Mouse (Mus musculus) MEL (cell line): Measurements from ENCODE around the gene Polr2i. TPM values are rescaled to one million over a fixed set of nuclear protein-coding genes. Genes with fewer than 3 reads are reported as not detected.
A peak's percentile ranks its signal among the peaks of the same experiment; 100 is the strongest.

Source experiments
- DNase-seq: peaks from one replicate; pipeline ENCODE4 v3.0.0; 2011; ENCODE audit warnings: low read depth, low spot score
- H3K27ac ChIP-seq: 2 replicates; pipeline ENCODE4 v1.5.1; 2012; ENCODE audit warnings: low read depth, mild to moderate bottlenecking, control low read depth, low read length, moderate library complexity; ENCODE audit not compliant: control insufficient read depth
- H3K27me3 ChIP-seq, 2 experiments: fragments of 150-350 bp in 1 of 2; sonication (generic) in 1 of 2; 2 replicates each; pipeline ENCODE4 v1.6.1; 2012; ENCODE audit warnings: low read length in 2 of 2, mild to moderate bottlenecking in 2 of 2, improper control_type of control experiment in 1 of 2, moderate library complexity in 1 of 2; ENCODE audit not compliant: insufficient read depth in 2 of 2, control insufficient read depth in 1 of 2
- H3K36me3 ChIP-seq, 2 experiments: 2 replicates each; pipeline ENCODE4 v1.6.1; 2012 to 2014; ENCODE audit warnings: low read length in 2 of 2, improper control_type of control experiment in 1 of 2, inconsistent platforms in 1 of 2, mild to moderate bottlenecking in 1 of 2; ENCODE audit not compliant: insufficient read depth in 2 of 2, control insufficient read depth in 1 of 2
- H3K4me1 ChIP-seq, 2 experiments: fragments of 150-350 bp in 1 of 2; sonication (generic) in 1 of 2; 2 replicates each; pipeline ENCODE4 v1.6.1; 2012; ENCODE audit warnings: low read length in 2 of 2, improper control_type of control experiment in 1 of 2, mild to moderate bottlenecking in 1 of 2; ENCODE audit not compliant: insufficient read depth in 2 of 2, control insufficient read depth in 1 of 2
- H3K4me3 ChIP-seq, 2 experiments: fragments of 150-350 bp in 1 of 2; sonication (generic) in 1 of 2; 2 replicates each; pipeline ENCODE4 v1.5.1; 2012; ENCODE audit warnings: low read depth in 2 of 2, low read length in 2 of 2, mild to moderate bottlenecking in 2 of 2, moderate library complexity in 2 of 2, control low read depth in 1 of 2, improper control_type of control experiment in 1 of 2; ENCODE audit not compliant: control insufficient read depth in 1 of 2, insufficient read depth in 1 of 2
- H3K79me2 ChIP-seq: 2 replicates; pipeline ENCODE4 v1.6.1; 2012; ENCODE audit warnings: mild to moderate bottlenecking, low read length, moderate library complexity; ENCODE audit not compliant: control insufficient read depth, poor library complexity, insufficient read depth
- H3K9ac ChIP-seq: 2 replicates; pipeline ENCODE4 v1.6.1; 2012; ENCODE audit warnings: low read depth, mild to moderate bottlenecking, control low read depth, low read length, moderate library complexity; ENCODE audit not compliant: control insufficient read depth, poor library complexity, severe bottlenecking
- H3K9me3 ChIP-seq: fragments of 150-350 bp; sonication (generic); replicated peaks from 2 replicates; pipeline ENCODE4 v1.6.1; 2012; ENCODE audit warnings: mild to moderate bottlenecking, low read length, improper control_type of control experiment, moderate library complexity; ENCODE audit not compliant: insufficient read depth
- BHLHE40 ChIP-seq: IDR thresholded peaks from 2 replicates; pipeline ENCODE4 v1.6.1; 2012; ENCODE audit warnings: low read depth, mild to moderate bottlenecking, inconsistent platforms, low read length, improper control_type of control experiment, borderline replicate concordance
- CHD1 ChIP-seq: IDR thresholded peaks from 2 replicates; pipeline ENCODE4 v1.6.1; 2012; ENCODE audit warnings: low read depth, mild to moderate bottlenecking, inconsistent platforms, low read length, improper control_type of control experiment
- CTCF ChIP-seq, 3 experiments: IDR thresholded peaks in 2 of 3; conservative IDR thresholded peaks in 1 of 3; 2 replicates each; pipeline ENCODE4 v1.5.1; 2011 to 2012; ENCODE audit warnings: low read length in 3 of 3, low read depth in 2 of 3, mild to moderate bottlenecking in 2 of 3, improper control_type of control experiment in 1 of 3, inconsistent platforms in 1 of 3, mixed read lengths in 1 of 3, moderate library complexity in 1 of 3; ENCODE audit not compliant: control insufficient read depth in 1 of 3, insufficient read depth in 1 of 3, poor library complexity in 1 of 3, severe bottlenecking in 1 of 3
- GABPA ChIP-seq: IDR thresholded peaks from 2 replicates; pipeline ENCODE4 v1.6.1; 2012; ENCODE audit warnings: low read depth, mild to moderate bottlenecking, inconsistent platforms, low read length, improper control_type of control experiment, moderate library complexity
- HCFC1 ChIP-seq: IDR thresholded peaks from 2 replicates; pipeline ENCODE4 v1.6.1; 2012; ENCODE audit warnings: low read depth, mild to moderate bottlenecking, inconsistent platforms, low read length, improper control_type of control experiment, moderate library complexity
- KAT2A ChIP-seq: conservative IDR thresholded peaks from 2 replicates; pipeline ENCODE4 v1.6.1; 2012; ENCODE audit warnings: low read depth, low read length, improper control_type of control experiment, inconsistent platforms
- MAFK ChIP-seq: IDR thresholded peaks from 2 replicates; pipeline ENCODE4 v1.6.1; 2011; ENCODE audit warnings: low read depth, mild to moderate bottlenecking, low read length, improper control_type of control experiment, borderline replicate concordance
- MEF2A ChIP-seq: IDR thresholded peaks from 2 replicates; pipeline ENCODE4 v1.6.1; 2014; ENCODE audit warnings: low read depth, mild to moderate bottlenecking, inconsistent platforms, low read length, improper control_type of control experiment; ENCODE audit not compliant: poor library complexity, insufficient replicate concordance, severe bottlenecking; ENCODE audit errors: extremely low read depth
- MYC ChIP-seq: IDR thresholded peaks from 2 replicates; pipeline ENCODE4 v1.6.1; 2011; ENCODE audit warnings: low read depth, mild to moderate bottlenecking, low read length, improper control_type of control experiment, moderate library complexity
- NELFE ChIP-seq: IDR thresholded peaks from 2 replicates; pipeline ENCODE4 v1.6.1; 2011; ENCODE audit warnings: low read depth, low read length, improper control_type of control experiment
- NRF1 ChIP-seq: IDR thresholded peaks from 2 replicates; pipeline ENCODE4 v1.6.1; 2014; ENCODE audit warnings: low read depth, mild to moderate bottlenecking, inconsistent platforms, low read length, improper control_type of control experiment, moderate library complexity; ENCODE audit not compliant: poor library complexity, insufficient read depth, severe bottlenecking
- POLR2A ChIP-seq, 2 experiments: IDR thresholded peaks; 2 replicates each; pipeline ENCODE4 v1.6.1; 2011 to 2012; ENCODE audit warnings: low read length in 2 of 2, mild to moderate bottlenecking in 2 of 2, control low read depth in 1 of 2, improper control_type of control experiment in 1 of 2, low read depth in 1 of 2, moderate library complexity in 1 of 2; ENCODE audit not compliant: control insufficient read depth in 1 of 2, insufficient read depth in 1 of 2, poor library complexity in 1 of 2
- POLR2AphosphoS2 ChIP-seq: IDR thresholded peaks from 2 replicates; pipeline ENCODE4 v1.6.1; 2011; ENCODE audit warnings: low read length, improper control_type of control experiment
- POLR2AphosphoS5 ChIP-seq: IDR thresholded peaks from 2 replicates; pipeline ENCODE4 v1.6.1; 2012; ENCODE audit warnings: low read depth, borderline replicate concordance, mild to moderate bottlenecking, inconsistent platforms, low read length, moderate library complexity, mixed read lengths
- RCOR1 ChIP-seq: IDR thresholded peaks from 2 replicates; pipeline ENCODE4 v1.6.1; 2012; ENCODE audit warnings: low read depth, mild to moderate bottlenecking, inconsistent platforms, low read length, improper control_type of control experiment
- SMC3 ChIP-seq: IDR thresholded peaks from 2 replicates; pipeline ENCODE4 v1.6.1; 2011; ENCODE audit warnings: low read depth, low read length, improper control_type of control experiment
- TBP ChIP-seq: IDR thresholded peaks from 2 replicates; pipeline ENCODE4 v1.8.0; 2011; ENCODE audit warnings: low read depth, low read length, improper control_type of control experiment
- UBTF ChIP-seq: IDR thresholded peaks from 2 replicates; pipeline ENCODE4 v1.6.1; 2012; ENCODE audit warnings: low read depth, mild to moderate bottlenecking, inconsistent platforms, low read length, improper control_type of control experiment, moderate library complexity, borderline replicate concordance; ENCODE audit not compliant: insufficient read depth
- USF1 ChIP-seq: IDR thresholded peaks from 2 replicates; pipeline ENCODE4 v1.6.1; 2014; ENCODE audit warnings: low read depth, mild to moderate bottlenecking, inconsistent platforms, low read length, improper control_type of control experiment, moderate library complexity
- ZC3H11A ChIP-seq: IDR thresholded peaks from 2 replicates; pipeline ENCODE4 v1.6.1; 2012; ENCODE audit warnings: low read depth, mild to moderate bottlenecking, inconsistent platforms, low read length, improper control_type of control experiment
- ZKSCAN1 ChIP-seq: IDR thresholded peaks from 2 replicates; pipeline ENCODE4 v1.6.1; 2012; ENCODE audit warnings: low read depth, mild to moderate bottlenecking, inconsistent platforms, low read length, improper control_type of control experiment, moderate library complexity
- ZNF384 ChIP-seq: IDR thresholded peaks from 2 replicates; pipeline ENCODE4 v1.6.1; 2012; ENCODE audit warnings: low read depth, mild to moderate bottlenecking, inconsistent platforms, low read length, improper control_type of control experiment
- polyA plus RNA-seq, 2 experiments: library from polyadenylated mRNA; stranded (reverse) in 1 of 2; unstranded in 1 of 2; fragments of >175 nt in 1 of 2; fragments of >200 nt in 1 of 2; gene quantifications; 2 replicates each; pipeline versions ENCODE4 v1.2.1 to v1.2.4; 2012; ENCODE audit warnings: low replicate concordance in 2 of 2, low read depth in 1 of 2; ENCODE audit not compliant: insufficient read length in 2 of 2, insufficient read depth in 1 of 2, missing spikeins in 1 of 2
- total RNA-seq: library from RNA; depleted of rRNA; stranded (reverse); fragments of 300-350 nt; gene quantifications from 2 replicates; pipeline ENCODE4 v1.2.3, GENCODE M21; 2012

Polr2i gene
- total and polyA plus RNA-seq, 3 experiments, result 118 to 128 TPM; not detected in 1

- no peaks in the 10 kb centered on the region for H3K27me3 ChIP-seq
- H3K36me3 ChIP-seq, result peaks cover 0 to 11% of the 10 kb centered on the region in 2 experiments; a peak in 2 of 4 replicates
- TF ChIP-seq GABPA (no peak), ZNF384 (peak; percentile 30; the same call in 1 of the 2 replicates)
- peak overlapping the region; percentile 71 to 82 for H3K4me3 ChIP-seq
- H3K79me2 ChIP-seq, result peaks cover 10% of the 10 kb centered on the region
- peaks cover 0 to 8% of the 10 kb centered on the region in 2 experiments; a peak in 1 of 4 replicates for H3K4me1 ChIP-seq
- no peak overlapping the region for H3K27ac ChIP-seq
- DNase-seq, result no peak
- peak overlapping the region; percentile 82 for H3K9ac ChIP-seq
- no peaks in the 10 kb centered on the region for H3K9me3 ChIP-seq
Measured at GRCm38 (mm10) chr7:30278911-30279310, 47.2 kb downstream of the Polr2i start.

- Histone ChIP-seq H3K36me3 (peaks cover 0 to 11% of the 10 kb centered on the region in 2 experiments; a peak in 2 of 4 replicates), H3K9me3 (no peaks in the 10 kb centered on the region), H3K4me3 (peak overlapping the region; percentile 71 to 82), H3K27me3 (no peaks in the 10 kb centered on the region), H3K4me1 (peaks cover 0 to 8% of the 10 kb centered on the region in 2 experiments; a peak in 1 of 4 replicates), H3K79me2 (peaks cover 10% of the 10 kb centered on the region), H3K9ac (peak overlapping the region; percentile 82), H3K27ac (peak overlapping the region; percentile 84; the same call in 1 of the 2 replicates)
- DNase-seq, result no peak
- TF ChIP-seq CHD1 (peak; percentile 37; the same call in 1 of the 2 replicates), USF1 (no peak), NRF1 (no peak), ZC3H11A (no peak)
Measured at GRCm38 (mm10) chr7:30279536-30279935, 47.8 kb downstream of the Polr2i start.

DNA sequence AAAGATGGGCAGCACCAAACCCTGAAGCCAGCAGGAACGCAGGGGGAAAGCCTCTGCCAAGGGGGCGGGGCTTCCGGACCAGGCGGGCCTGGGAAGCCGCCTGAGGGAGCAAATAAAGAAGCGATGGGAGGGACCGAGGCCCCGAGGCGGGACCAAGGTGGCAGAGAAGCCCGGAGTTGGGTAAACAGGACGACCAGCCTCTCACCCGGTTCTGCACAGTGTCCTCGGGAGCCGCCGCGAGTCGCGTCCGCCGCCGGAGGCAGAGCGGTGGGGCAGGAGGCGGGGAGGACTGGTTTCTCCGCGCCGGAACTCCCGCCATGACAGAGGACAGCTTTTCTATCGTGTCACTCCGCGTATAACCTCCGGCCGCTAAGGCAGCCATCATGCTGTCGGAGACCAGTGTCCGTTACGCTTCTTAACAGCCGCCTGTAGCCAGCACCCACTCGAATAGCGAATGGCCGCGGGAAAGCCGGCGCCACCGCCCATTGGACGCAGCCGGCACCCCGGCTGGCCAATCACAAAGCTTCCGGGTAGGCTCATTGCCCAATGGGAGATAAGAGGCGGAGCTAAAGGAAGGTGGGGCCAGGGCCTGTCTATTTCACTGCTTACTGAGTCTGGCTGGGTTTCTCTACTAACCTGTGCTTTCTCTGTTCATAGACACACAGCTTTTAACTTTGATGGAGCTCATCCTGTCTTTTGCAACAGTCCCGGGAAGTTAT, 48.4 kb downstream of the Polr2i start, which contains the start of the genes Thap8 and Wdr62:
Thap8 (plus strand) TSS at position 144 of the 719 bp plus-strand sequence.
Wdr62 (minus strand) TSS at position 469 of the 719 bp plus-strand sequence.
- Histone ChIP-seq H3K4me3 (peak within 1 kb of the TSS; percentile 71 to 82), H3K9ac (peak within 1 kb of the TSS; percentile 82), H3K4me1 (peaks cover 0 to 8% of the 10 kb centered on the region in 2 experiments; a peak in 1 of 4 replicates), H3K27ac (peak within 1 kb of the TSS; percentile 96), H3K27me3 (no peaks in the 10 kb centered on the region), H3K79me2 (peaks cover 10% of the 10 kb centered on the region), H3K9me3 (no peaks in the 10 kb centered on the region), H3K36me3 (peaks cover 0 to 11% of the 10 kb centered on the region in 2 experiments; a peak in 2 of 4 replicates)
- peak; percentile 97 for DNase-seq
- TF ChIP-seq KAT2A (no peak), POLR2A (IDR thresholded peaks at IDR 0.05; ENCODE audit: control insufficient read depth in 1 of 2, insufficient read depth in 1 of 2, low read depth in 1 of 2, low read length in 2 of 2, poor library complexity in 1 of 2) (peak; percentile 71 to 79; a peak in 3 of 4 replicates), TBP (peak; percentile 84), GABPA (no peak), UBTF (0 out of 2 replicates have a peak, but pooled peaks have one; percentile 19), POLR2AphosphoS5 (no peak), SMC3 (no peak), RCOR1 (no peak), ZKSCAN1 (no peak), CTCF (IDR thresholded peaks at IDR 0.05 in 2 of 3, conservative IDR thresholded peaks at IDR 0.05 in 1 of 3; ENCODE audit: control insufficient read depth in 1 of 3, insufficient read depth in 1 of 3, low read depth in 2 of 3, low read length in 3 of 3, poor library complexity in 1 of 3, severe bottlenecking in 1 of 3) (no peak), NELFE (peak; percentile 87), BHLHE40 (no peak), POLR2AphosphoS2 (peak; percentile 80; the same call in 1 of the 2 replicates), NRF1 (0 out of 2 replicates have a peak, but pooled peaks have one; percentile 15), HCFC1 (peak; percentile 38; the same call in 1 of the 2 replicates), CHD1 (peak; percentile 95), MYC (no peak), MAFK (no peak), MEF2A (no peak; the same call in 1 of the 2 replicates)
